Mouse (Mus musculus): ENCODE results near the gene Taz. TPM values are rescaled to one million over a fixed set of nuclear protein-coding genes. Genes with fewer than 3 reads are reported as not detected.
A peak's percentile ranks its signal among the peaks of the same experiment; 100 is the strongest.

The Taz gene
- total RNA-seq, 2 experiments from 2014 or later = 60.9 to 64.9 TPM

GRCm38 (mm10) chrX:74281041-74281731, 526 bp upstream of the Taz start:
- intact Hi-C loops (cut with DNase I) = no loop called here
- peak in 1 of 2 experiments; percentile 43 for DNase-seq (ENCODE audit: extremely low spot score in 1 of 2, low spot score in 2 of 2)
- peak overlapping the region; percentile 63 for H3K4me3 ChIP-seq
- TF ChIP-seq CTCF (IDR thresholded peaks at IDR 0.05) = no peak
- H3K27ac ChIP-seq = no peak overlapping the region

- DNase-seq (ENCODE audit: extremely low spot score in 1 of 2, low spot score in 2 of 2) = peak; percentile 84 to 85
- H3K4me3 ChIP-seq = peak overlapping the region; percentile 63
- intact Hi-C loops (cut with DNase I) = loop anchor here (2.0 kb wide), 1 partner anchor 14 kb away; the partner anchor contains the start of gene Atp6ap1
- no peak for TF ChIP-seq CTCF (IDR thresholded peaks at IDR 0.05)
- peak overlapping the region; percentile 81 for H3K27ac ChIP-seq
These were observed 831 bp downstream of the Taz start for GRCm38 (mm10) chrX:74282395-74283091.

GRCm38 (mm10) chrX:74283092-74283437, 1.4 kb downstream of the Taz start:
- no peak for TF ChIP-seq CTCF (IDR thresholded peaks at IDR 0.05)
- no peak for DNase-seq (ENCODE audit: extremely low spot score in 1 of 2, low spot score in 2 of 2)
- Histone ChIP-seq H3K27ac (peak overlapping the region; percentile 81), H3K4me3 (peak overlapping the region; percentile 63)
- intact Hi-C loops (cut with DNase I) = loop anchor here (2.0 kb wide), 1 partner anchor 14 kb away; the partner anchor contains the start of gene Atp6ap1

- no peak for DNase-seq (ENCODE audit: extremely low spot score in 1 of 2, low spot score in 2 of 2)
- TF ChIP-seq CTCF (IDR thresholded peaks at IDR 0.05) = no peak
- intact Hi-C loops (cut with DNase I) = no loop called here
- no peak overlapping the region for H3K27ac ChIP-seq
- H3K4me3 ChIP-seq = no peak overlapping the region
These were observed 11.7 kb downstream of the Taz start for GRCm38 (mm10) chrX:74293431-74293830.

GRCm38 (mm10) chrX:74296538-74297448, 15.1 kb downstream of the Taz start, which contains the start of gene Atp6ap1:
Atp6ap1 (plus strand) TSS chrX:74297097.
- Histone ChIP-seq H3K27ac (peak within 1 kb of the TSS; percentile 87), H3K4me3 (peak within 1 kb of the TSS; percentile 58)
- TF ChIP-seq CTCF (IDR thresholded peaks at IDR 0.05) = no peak
- peak; percentile 88 to 91 for DNase-seq (ENCODE audit: extremely low spot score in 1 of 2, low spot score in 2 of 2)
- intact Hi-C loops (cut with DNase I) = loop anchor here (2.0 kb wide), 1 partner anchor 14 kb away; the partner anchor contains the start of gene Dnase1l1

GRCm38 (mm10) chrX:74298348-74298747, 16.6 kb downstream of the Taz start:
- no peak for DNase-seq (ENCODE audit: extremely low spot score in 1 of 2, low spot score in 2 of 2)
- no peak for TF ChIP-seq CTCF (IDR thresholded peaks at IDR 0.05)
- intact Hi-C loops (cut with DNase I) = no loop called here
- H3K27ac ChIP-seq = no peak overlapping the region
- H3K4me3 ChIP-seq = no peak overlapping the region; the same call in 1 of the 2 replicates

- Histone ChIP-seq H3K4me3 (no peak overlapping the region), H3K27ac (no peak overlapping the region)
- no peak for TF ChIP-seq CTCF (IDR thresholded peaks at IDR 0.05)
- intact Hi-C loops (cut with DNase I) = no loop called here
- DNase-seq (ENCODE audit: extremely low spot score in 1 of 2, low spot score in 2 of 2) = no peak
These were observed 18.0 kb downstream of the Taz start for GRCm38 (mm10) chrX:74299721-74300120.

GRCm38 (mm10) chrX:74304867-74305700, 23.4 kb downstream of the Taz start, which contains the start of gene Gdi1:
Gdi1 (plus strand) TSS chrX:74304998.
- peak; percentile 59 to 70 for DNase-seq (ENCODE audit: extremely low spot score in 1 of 2, low spot score in 2 of 2)
- peak; percentile 38 for TF ChIP-seq CTCF (IDR thresholded peaks at IDR 0.05)
- intact Hi-C loops (cut with DNase I) = no loop called here
- Histone ChIP-seq H3K4me3 (peak within 1 kb of the TSS; percentile 59), H3K27ac (peak within 1 kb of the TSS; percentile 97)

- DNase-seq (ENCODE audit: extremely low spot score in 1 of 2, low spot score in 2 of 2) = peak; percentile 83 to 89
- no peak for TF ChIP-seq CTCF (IDR thresholded peaks at IDR 0.05)
- intact Hi-C loops (cut with DNase I) = no loop called here
These were observed 31.1 kb downstream of the Taz start, which contains the start of gene Fam50a for GRCm38 (mm10) chrX:74312540-74313464. Fam50a (plus strand) TSS chrX:74313033.

More at GRCm38 (mm10) chrX:74312540-74313464, 31.1 kb downstream of the Taz start, which contains the start of gene Fam50a:
- Histone ChIP-seq H3K4me3 (peak within 1 kb of the TSS; percentile 65), H3K27ac (peak within 1 kb of the TSS; percentile 84)

Data from left cerebral cortex, adult 2 months (tissue).